Mouse (Mus musculus) neural tube, embryonic 15.5 days (tissue): ENCODE measurements at regions not wholly inside any gene's neighbourhood (a gene's known extent, or its start where the extent isn't known, plus 50 kb on each side); places are given as distances from the start of the nearest gene placed in this dataset.
A peak's percentile ranks its signal among the peaks of the same experiment; 100 is the strongest.

ENCODE experiments used
- ATAC-seq: fragments of 200-750 bp; cut with Nextera tagmentation; 2 replicates; pipeline ENCODE4 v1.8.0; 2017; ENCODE audit warnings: mild to moderate bottlenecking, moderate TSS enrichment, moderate library complexity; ENCODE audit not compliant: low FRiP score
- H3K27ac ChIP-seq: fragments of 300-500 bp; sonication (generic); replicated peaks from 2 replicates; pipeline ENCODE4 v1.5.1; 2015; ENCODE audit warnings: mild to moderate bottlenecking, inconsistent platforms
- H3K27me3 ChIP-seq: fragments of 300-500 bp; sonication (generic); replicated peaks from 2 replicates; pipeline ENCODE4 v1.6.1; 2015; ENCODE audit warnings: inconsistent platforms
- H3K36me3 ChIP-seq: fragments of 300-500 bp; sonication (generic); 2 replicates; pipeline ENCODE4 v1.6.1; 2015; ENCODE audit warnings: inconsistent platforms
- H3K4me1 ChIP-seq: fragments of 300-500 bp; sonication (generic); 2 replicates; pipeline ENCODE4 v1.6.1; 2015; ENCODE audit warnings: inconsistent platforms
- H3K4me2 ChIP-seq: fragments of 300-500 bp; sonication (generic); 2 replicates; pipeline ENCODE4 v1.6.1; 2015; ENCODE audit warnings: inconsistent platforms, mild to moderate bottlenecking, moderate library complexity
- H3K4me3 ChIP-seq: fragments of 300-500 bp; sonication (generic); replicated peaks from 2 replicates; pipeline ENCODE4 v1.5.1; 2015; ENCODE audit warnings: mild to moderate bottlenecking, inconsistent platforms
- H3K9ac ChIP-seq: fragments of 300-500 bp; sonication (generic); replicated peaks from 2 replicates; pipeline ENCODE4 v1.6.1; 2015; ENCODE audit warnings: mild to moderate bottlenecking, inconsistent platforms
- H3K9me3 ChIP-seq: fragments of 300-500 bp; sonication (generic); replicated peaks from 2 replicates; pipeline ENCODE4 v1.6.1; 2016; ENCODE audit warnings: inconsistent platforms
- WGBS: fragments of 180-500 bp; shearing (Covaris S2); methylation state at CpG from one replicate; pipeline ENCODE4 v1.1.7; 2015; ENCODE audit warnings: mixed read lengths; 5-methylcytosine and 5-hydroxymethylcytosine counted together

DNA sequence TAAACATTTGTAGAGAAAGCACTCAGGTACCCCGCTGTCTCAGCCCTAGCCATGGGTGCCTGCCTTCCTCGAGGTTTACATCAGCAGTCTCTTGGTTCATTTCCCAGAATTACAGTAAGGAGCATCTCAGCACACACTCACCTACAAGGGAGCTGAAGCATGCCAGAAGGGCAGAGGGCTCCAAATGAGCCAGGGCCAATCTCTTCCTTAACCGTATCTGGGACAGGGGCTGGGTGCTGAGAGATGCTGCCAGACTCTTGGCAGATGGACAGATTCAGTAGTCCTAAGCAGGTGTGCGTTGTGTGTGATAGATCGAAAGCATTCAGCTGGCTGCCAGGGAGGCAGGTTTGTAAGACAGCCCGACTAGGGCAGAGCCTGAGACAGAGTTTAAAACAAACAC lies 97.0 kb downstream of the Fam168b start:
- no peak for ATAC-seq
- Histone ChIP-seq H3K4me1 (peaks cover 18% of the 10 kb centered on the region), H3K4me2 (no peak overlapping the region), H3K27me3 (peaks cover 8% of the 10 kb centered on the region), H3K9me3 (no peaks in the 10 kb centered on the region), H3K9ac (no peak overlapping the region), H3K4me3 (no peak overlapping the region), H3K36me3 (no peaks in the 10 kb centered on the region; the same call in 1 of the 2 replicates), H3K27ac (no peak overlapping the region)
- 81% methylated on average over 6 of the region's 6 CpGs for WGBS

DNA sequence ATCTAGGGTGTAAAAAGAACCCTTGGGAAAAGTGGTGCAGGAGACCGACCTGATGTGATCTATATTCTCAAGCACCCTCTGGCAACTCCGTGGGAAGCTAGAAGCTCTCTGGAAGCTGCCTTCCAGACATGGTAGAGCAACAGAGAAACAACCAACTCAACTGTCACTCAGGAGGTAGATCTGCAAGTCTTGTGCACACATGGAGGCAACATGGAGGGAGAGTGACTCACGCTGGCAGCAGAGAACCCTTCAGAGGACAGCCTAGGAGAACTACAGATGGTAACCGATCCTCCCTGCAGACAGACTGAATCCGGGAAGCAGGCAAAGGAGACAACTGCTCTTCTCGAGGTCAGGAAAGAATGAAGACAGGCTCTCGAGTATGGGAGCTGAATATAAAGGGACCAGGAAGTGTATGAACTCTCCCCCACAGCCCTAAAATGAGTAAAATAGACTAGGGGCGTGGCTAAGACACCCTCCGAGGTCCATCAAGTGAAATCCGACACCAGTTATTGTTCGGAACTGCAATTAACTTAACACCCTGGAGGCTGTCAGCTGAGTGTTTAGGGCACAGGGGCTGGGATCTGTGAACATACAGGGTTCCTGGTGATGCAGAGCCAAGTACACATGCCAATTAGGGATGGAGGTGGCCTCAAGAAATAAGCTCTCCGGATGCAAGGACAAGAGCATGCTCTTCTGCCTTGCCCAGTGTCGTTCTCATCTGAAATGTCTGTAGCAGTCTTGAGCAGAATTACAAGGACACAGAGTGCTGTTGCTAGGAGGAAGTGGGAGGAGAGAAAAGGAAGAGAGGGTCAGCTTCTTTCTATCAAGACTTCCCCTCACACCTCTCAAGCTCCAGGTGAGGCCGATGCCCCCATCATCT lies 93.5 kb downstream of the Fam168b start:
- Histone ChIP-seq H3K4me2 (peak overlapping the region; percentile 95), H3K9me3 (no peaks in the 10 kb centered on the region), H3K9ac (peak overlapping the region; percentile 91), H3K4me1 (peaks cover 34% of the 10 kb centered on the region), H3K36me3 (no peaks in the 10 kb centered on the region), H3K27ac (0 out of 2 replicates have a peak overlapping the region, but pooled peaks have one; percentile 81), H3K27me3 (peaks cover 8% of the 10 kb centered on the region), H3K4me3 (peak overlapping the region; percentile 77)
- ATAC-seq: peak; percentile 35; the same call in 1 of the 2 replicates
- 10% methylated on average over 14 of the region's 14 CpGs for WGBS

- Histone ChIP-seq H3K9me3 (no peaks in the 10 kb centered on the region), H3K4me2 (peak overlapping the region; percentile 95), H3K4me1 (peaks cover 34% of the 10 kb centered on the region), H3K27ac (peak overlapping the region; percentile 81), H3K4me3 (peak overlapping the region; percentile 77), H3K27me3 (peaks cover 8% of the 10 kb centered on the region), H3K36me3 (no peaks in the 10 kb centered on the region), H3K9ac (peak overlapping the region; percentile 91)
- 1% methylated on average over 107 of the region's 108 CpGs for WGBS
- peak; percentile 87 for ATAC-seq
Measured at GRCm38 (mm10) chr1:34750061-34751054, 92.5 kb downstream of the Fam168b start.

DNA sequence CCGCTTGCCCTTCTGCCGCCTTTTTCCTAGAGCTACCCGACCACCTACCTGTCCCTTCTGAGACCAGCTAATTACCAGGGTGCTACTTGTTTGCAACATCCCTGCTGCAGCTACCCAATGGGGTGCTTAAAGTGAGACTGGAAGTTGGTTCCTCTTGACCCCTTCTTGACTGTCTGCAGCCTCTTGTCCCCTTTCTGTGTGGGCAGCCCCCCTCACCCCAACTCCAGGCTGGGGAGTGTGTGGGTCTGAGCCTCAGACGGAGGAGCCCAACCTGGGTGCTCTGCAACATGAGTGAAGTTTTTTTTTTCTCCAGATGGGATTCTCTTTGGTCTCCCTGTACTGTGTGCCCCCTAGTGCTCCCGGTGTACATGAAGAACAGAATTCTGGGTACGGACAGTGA lies 91.7 kb downstream of the Fam168b start:
- WGBS: 5% methylated on average over 6 of the region's 6 CpGs
- Histone ChIP-seq H3K4me1 (peaks cover 34% of the 10 kb centered on the region), H3K9ac (peak overlapping the region; percentile 91), H3K36me3 (no peaks in the 10 kb centered on the region), H3K27me3 (peaks cover 8% of the 10 kb centered on the region), H3K4me2 (peak overlapping the region; percentile 95), H3K27ac (peak overlapping the region; percentile 81; the same call in 1 of the 2 replicates), H3K9me3 (no peaks in the 10 kb centered on the region), H3K4me3 (peak overlapping the region; percentile 77)
- peak; percentile 22; the same call in 1 of the 2 replicates for ATAC-seq

DNA sequence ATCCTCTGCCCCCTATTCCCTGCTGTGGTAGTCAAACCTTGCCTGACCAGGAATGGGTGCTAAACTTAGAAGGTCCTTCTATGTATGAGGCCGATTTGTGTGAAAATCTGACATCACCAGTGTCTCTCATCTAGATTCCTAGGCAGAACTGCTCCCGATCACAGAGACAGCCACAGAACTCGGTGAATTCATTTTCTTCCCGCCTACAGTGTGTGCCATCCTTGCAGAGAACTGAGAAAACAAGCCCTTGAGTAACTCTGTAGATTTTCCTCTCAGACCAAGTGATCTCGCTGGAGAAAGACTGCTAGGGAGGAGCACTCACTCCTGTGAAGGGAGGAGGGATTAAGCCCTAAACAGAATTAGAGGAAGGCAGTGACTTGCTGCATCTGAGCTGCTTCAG lies 89.3 kb downstream of the Fam168b start:
- H3K36me3 ChIP-seq: no peaks in the 10 kb centered on the region
- no peak for ATAC-seq
- H3K27me3 ChIP-seq: peaks cover under 1% of the 10 kb centered on the region; the same call in 1 of the 2 replicates
- no peaks in the 10 kb centered on the region for H3K9me3 ChIP-seq
- H3K27ac ChIP-seq: no peak overlapping the region
- 67% methylated on average over 5 of the region's 5 CpGs for WGBS
- no peak overlapping the region for H3K9ac ChIP-seq
- H3K4me2 ChIP-seq: no peak overlapping the region
- H3K4me3 ChIP-seq: no peak overlapping the region
- peaks cover 33% of the 10 kb centered on the region for H3K4me1 ChIP-seq

GRCm38 (mm10) chr1:34760547-34760946 lies 82.3 kb downstream of the Fam168b start:
- WGBS: 82% methylated on average over 4 of the region's 4 CpGs
- H3K9me3 ChIP-seq: no peaks in the 10 kb centered on the region
- H3K27me3 ChIP-seq: no peaks in the 10 kb centered on the region
- ATAC-seq: no peak
- H3K4me2 ChIP-seq: no peak overlapping the region
- H3K27ac ChIP-seq: no peak overlapping the region
- H3K4me1 ChIP-seq: no peaks in the 10 kb centered on the region
- no peak overlapping the region for H3K9ac ChIP-seq
- H3K4me3 ChIP-seq: no peak overlapping the region
- H3K36me3 ChIP-seq: no peaks in the 10 kb centered on the region; the same call in 1 of the 2 replicates

- H3K36me3 ChIP-seq: no peaks in the 10 kb centered on the region; the same call in 1 of the 2 replicates
- no peaks in the 10 kb centered on the region for H3K9me3 ChIP-seq
- no peak overlapping the region for H3K27ac ChIP-seq
- ATAC-seq: no peak
- H3K27me3 ChIP-seq: no peaks in the 10 kb centered on the region
- no peak overlapping the region for H3K9ac ChIP-seq
- H3K4me3 ChIP-seq: no peak overlapping the region
- H3K4me1 ChIP-seq: no peaks in the 10 kb centered on the region
- no peak overlapping the region for H3K4me2 ChIP-seq
Measured at GRCm38 (mm10) chr1:34761436-34761835, 81.4 kb downstream of the Fam168b start.

DNA sequence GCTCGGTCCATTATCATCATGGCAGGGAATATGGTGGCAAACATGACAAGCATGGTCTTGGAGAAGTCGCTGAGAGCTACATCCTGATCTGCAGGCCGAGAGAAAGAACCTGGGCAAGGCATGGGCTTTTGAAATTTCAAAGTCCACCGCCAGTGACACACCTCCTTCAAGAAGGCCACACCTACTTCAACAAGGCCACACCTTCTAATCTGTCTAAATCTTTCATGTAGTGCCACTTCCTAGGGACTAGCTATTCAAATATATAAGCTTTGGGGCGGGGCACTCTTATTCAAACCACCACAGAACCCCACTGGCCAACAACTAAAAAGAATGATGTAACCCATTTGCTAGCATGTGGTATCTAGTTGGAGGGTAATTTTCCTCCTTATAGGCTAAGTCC lies 81.0 kb downstream of the Fam168b start:
- H3K9ac ChIP-seq: no peak overlapping the region
- H3K27me3 ChIP-seq: no peaks in the 10 kb centered on the region
- no peak overlapping the region for H3K4me2 ChIP-seq
- no peaks in the 10 kb centered on the region for H3K4me1 ChIP-seq
- no peak for ATAC-seq
- no peak overlapping the region for H3K27ac ChIP-seq
- H3K9me3 ChIP-seq: no peaks in the 10 kb centered on the region
- H3K4me3 ChIP-seq: no peak overlapping the region
- H3K36me3 ChIP-seq: no peaks in the 10 kb centered on the region; the same call in 1 of the 2 replicates
- 95% methylated on average over 5 of the region's 5 CpGs for WGBS
